Mouse (Mus musculus) kidney, postnatal 0 days (tissue): Measurements from ENCODE around the gene 1700056E22Rik. TPM values are rescaled to one million over a fixed set of nuclear protein-coding genes. Genes with fewer than 3 reads are reported as not detected.

Experiments used
- ATAC-seq: fragments of 200-750 bp; cut with Nextera tagmentation; replicated peaks from 2 replicates; pipeline ENCODE4 v1.8.0; 2017; ENCODE audit warnings: low read depth, moderate number of reproducible peaks, moderate TSS enrichment, moderate library complexity; ENCODE audit not compliant: low FRiP score
- DNase-seq: peaks from one replicate; pipeline ENCODE4 v3.0.0-alpha.2; 2016; ENCODE audit warnings: low spot score
- H3K27ac ChIP-seq: fragments of 300-500 bp; sonication (generic); 2 replicates; pipeline ENCODE4 v1.5.1; 2014; ENCODE audit warnings: mild to moderate bottlenecking
- H3K27me3 ChIP-seq: fragments of 300-500 bp; sonication (generic); 2 replicates; pipeline ENCODE4 v1.6.1; 2014; ENCODE audit warnings: low read length, mixed read lengths; ENCODE audit not compliant: insufficient read depth
- H3K36me3 ChIP-seq: fragments of 300-500 bp; sonication (generic); 2 replicates; pipeline ENCODE4 v1.6.1; 2014; ENCODE audit warnings: low read length, mixed read lengths; ENCODE audit not compliant: insufficient read depth
- H3K4me1 ChIP-seq: fragments of 300-500 bp; sonication (generic); replicated peaks from 2 replicates; pipeline ENCODE4 v1.6.1; 2014; ENCODE audit warnings: antibody characterized with exemption, low read length, mixed read lengths; ENCODE audit not compliant: insufficient read depth
- H3K4me2 ChIP-seq: fragments of 300-500 bp; sonication (generic); 2 replicates; pipeline ENCODE4 v1.6.1; 2014; ENCODE audit warnings: mild to moderate bottlenecking, low read length, moderate library complexity, mixed read lengths
- H3K4me3 ChIP-seq: fragments of 300-500 bp; sonication (generic); replicated peaks from 2 replicates; pipeline ENCODE4 v1.5.1; 2014; ENCODE audit warnings: low read depth, low read length
- H3K9ac ChIP-seq: fragments of 300-500 bp; sonication (generic); 2 replicates; pipeline ENCODE4 v1.6.1; 2014; ENCODE audit warnings: low read depth, low read length
- H3K9me3 ChIP-seq: fragments of 300-500 bp; sonication (generic); replicated peaks from 2 replicates; pipeline ENCODE4 v1.6.1; 2016; ENCODE audit warnings: low read length, inconsistent platforms, mixed read lengths
- CTCF ChIP-seq: IDR thresholded peaks from 2 replicates; pipeline ENCODE4 v1.5.1; 2016; ENCODE audit warnings: antibody characterized with exemption, low read depth, mild to moderate bottlenecking, moderate library complexity
- WGBS: fragments of 180-500 bp; shearing (Covaris S2); extraction: QIAGEN DNeasy Blood & Tissue Kit; methylation state at CpG from one replicate; pipeline ENCODE4 v1.1.7; 2014; 5-methylcytosine and 5-hydroxymethylcytosine counted together
- polyA plus RNA-seq: library from polyadenylated mRNA; unstranded; fragments of >200 nt; fragmentation: Nextera tagmentation; extraction: Ambion mirVana; gene quantifications from 2 replicates; pipeline ENCODE4 v1.2.1, GENCODE M21; 2015

The 1700056E22Rik gene
- polyA plus RNA-seq, 1 experiment from 2014 or later, result 2.3 TPM

- H3K27ac ChIP-seq, result no peak overlapping the region
- no peaks in the 10 kb centered on the region for H3K4me1 ChIP-seq
- no peak overlapping the region for H3K9ac ChIP-seq
- no peak for TF ChIP-seq CTCF
- H3K27me3 ChIP-seq, result no peaks in the 10 kb centered on the region
- 57% methylated on average over 6 of the region's 6 CpGs for WGBS
- DNase-seq (no peak), ATAC-seq (no peak)
- H3K4me3 ChIP-seq, result no peak overlapping the region
- no peak overlapping the region for H3K4me2 ChIP-seq
- no peaks in the 10 kb centered on the region for H3K9me3 ChIP-seq
- no peaks in the 10 kb centered on the region for H3K36me3 ChIP-seq
Measured at GRCm38 (mm10) chr1:184019042-184019721, 14.9 kb downstream of the 1700056E22Rik start.

DNA sequence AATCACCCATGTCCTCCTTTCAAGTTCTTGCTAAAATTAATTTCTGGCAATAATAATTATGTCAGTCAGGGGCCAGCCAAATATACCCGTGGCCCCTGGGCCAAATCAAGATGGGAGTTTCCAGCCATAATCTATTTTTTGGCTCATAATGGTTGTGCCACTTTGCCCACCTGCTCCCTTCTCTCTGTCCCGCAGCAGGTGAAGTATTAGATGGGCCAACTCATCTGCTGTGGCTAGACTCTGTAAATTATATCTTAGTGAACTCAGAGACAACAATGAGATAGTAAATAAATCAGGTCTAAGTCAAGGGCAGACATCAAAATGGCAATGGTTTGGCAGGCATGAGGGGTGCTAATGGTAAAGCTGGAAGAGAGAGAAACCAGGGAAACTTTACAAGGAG, 16.5 kb downstream of the 1700056E22Rik start:
- no peaks in the 10 kb centered on the region for H3K9me3 ChIP-seq
- H3K27me3 ChIP-seq, result no peaks in the 10 kb centered on the region
- H3K36me3 ChIP-seq, result no peaks in the 10 kb centered on the region
- H3K4me3 ChIP-seq, result no peak overlapping the region
- no peak for TF ChIP-seq CTCF
- DNase-seq (no peak), ATAC-seq (no peak)
- no peak overlapping the region for H3K27ac ChIP-seq
- H3K4me1 ChIP-seq, result no peaks in the 10 kb centered on the region
- no peak overlapping the region for H3K4me2 ChIP-seq
- 82% methylated on average over 2 of the region's 2 CpGs for WGBS
- no peak overlapping the region for H3K9ac ChIP-seq

GRCm38 (mm10) chr1:184015995-184016730, 17.9 kb downstream of the 1700056E22Rik start:
- no peak overlapping the region for H3K27ac ChIP-seq
- no peak overlapping the region for H3K9ac ChIP-seq
- no peak for DNase-seq
- no peak for ATAC-seq
- no peaks in the 10 kb centered on the region for H3K27me3 ChIP-seq
- H3K4me1 ChIP-seq, result no peaks in the 10 kb centered on the region
- no peak overlapping the region for H3K4me2 ChIP-seq
- no peak for TF ChIP-seq CTCF
- no peak overlapping the region for H3K4me3 ChIP-seq
- no peaks in the 10 kb centered on the region for H3K36me3 ChIP-seq
- H3K9me3 ChIP-seq, result no peaks in the 10 kb centered on the region
- WGBS, result 66% methylated on average over 10 of the region's 10 CpGs

DNA sequence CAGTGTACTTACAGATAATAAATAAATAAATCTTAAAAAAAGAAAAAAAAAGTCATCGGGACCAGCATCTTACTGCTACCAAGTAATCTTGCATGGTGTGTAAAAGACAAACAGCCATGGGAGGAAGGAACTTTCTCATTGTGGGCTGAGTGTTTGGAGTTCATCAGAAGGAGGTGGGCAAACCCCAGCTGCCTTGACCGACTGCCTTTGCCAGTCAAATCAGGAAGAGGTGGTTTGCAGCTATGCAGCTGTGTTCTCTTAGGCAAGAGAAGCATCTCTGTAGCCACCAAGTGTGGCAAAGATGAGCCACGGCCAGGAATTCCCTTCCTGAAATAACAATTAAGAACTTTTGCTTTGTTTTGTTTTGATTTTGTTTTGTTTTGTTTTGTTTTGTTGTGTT, 20.0 kb downstream of the 1700056E22Rik start:
- Histone ChIP-seq H3K27me3 (no peaks in the 10 kb centered on the region), H3K4me3 (no peak overlapping the region), H3K4me1 (no peaks in the 10 kb centered on the region), H3K36me3 (no peaks in the 10 kb centered on the region), H3K4me2 (no peak overlapping the region), H3K9me3 (no peaks in the 10 kb centered on the region), H3K27ac (no peak overlapping the region), H3K9ac (no peak overlapping the region)
- DNase-seq (no peak), ATAC-seq (no peak)
- WGBS, result 84% methylated on average over 3 of the region's 3 CpGs
- TF ChIP-seq CTCF, result no peak

DNA sequence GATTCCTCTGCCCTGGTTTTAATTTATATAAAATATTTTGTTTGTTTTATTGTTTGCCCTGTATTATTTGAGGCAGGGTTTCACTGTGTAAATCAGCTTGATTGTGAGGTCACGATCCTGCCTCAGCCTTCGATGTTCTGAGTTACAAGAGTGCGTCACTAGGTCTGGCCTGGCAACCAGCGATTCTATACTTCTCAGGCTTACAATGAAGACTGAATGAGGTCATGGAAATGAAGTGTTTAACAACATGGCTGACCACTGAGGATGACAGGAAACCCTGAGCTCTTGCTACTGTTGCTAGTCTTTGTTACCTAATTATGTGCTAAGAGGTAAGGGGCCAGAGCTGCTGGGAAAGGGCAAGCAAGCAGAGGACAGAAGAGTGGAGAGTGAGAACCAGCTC, 21.0 kb downstream of the 1700056E22Rik start, which contains the start of gene Dusp10:
Dusp10 (plus strand) TSS at position 197 of the 400 bp plus-strand sequence.
- no peak within 1 kb of the TSS for H3K27ac ChIP-seq
- WGBS, result 85% methylated on average over 4 of the region's 4 CpGs

GRCm38 (mm10) chr1:184011311-184011710, 22.8 kb downstream of the 1700056E22Rik start:
- H3K27me3 ChIP-seq, result no peaks in the 10 kb centered on the region
- ATAC-seq (no peak), DNase-seq (no peak)
- no peak for TF ChIP-seq CTCF
- H3K4me2 ChIP-seq, result no peak overlapping the region
- WGBS, result 93% methylated on average over 6 of the region's 6 CpGs
- no peaks in the 10 kb centered on the region for H3K4me1 ChIP-seq
- H3K9me3 ChIP-seq, result no peaks in the 10 kb centered on the region
- H3K9ac ChIP-seq, result no peak overlapping the region
- no peak overlapping the region for H3K4me3 ChIP-seq
- no peak overlapping the region for H3K27ac ChIP-seq
- H3K36me3 ChIP-seq, result no peaks in the 10 kb centered on the region

More for the DNA sequence above, 21.0 kb downstream of the 1700056E22Rik start, which contains the start of gene Dusp10:
- H3K9ac ChIP-seq, result no peak within 1 kb of the TSS
- H3K9me3 ChIP-seq, result no peaks in the 10 kb centered on the region
- H3K36me3 ChIP-seq, result no peaks in the 10 kb centered on the region
- TF ChIP-seq CTCF, result no peak
- no peaks in the 10 kb centered on the region for H3K27me3 ChIP-seq
- DNase-seq (no peak), ATAC-seq (no peak)
- no peak within 1 kb of the TSS for H3K4me3 ChIP-seq
- H3K4me1 ChIP-seq, result no peaks in the 10 kb centered on the region
- H3K4me2 ChIP-seq, result no peak within 1 kb of the TSS
